Mouse (Mus musculus) spleen, adult 2 months (tissue): ENCODE data around the gene Pip5kl1.

Experiments
- CTCF ChIP-seq: fragments of 200-500 bp; IDR thresholded peaks from 2 replicates; pipeline ENCODE4 v1.5.1; 2011; ENCODE audit warnings: mild to moderate bottlenecking, inconsistent platforms; ENCODE audit not compliant: insufficient read depth, insufficient read length, insufficient replicate concordance; ENCODE audit errors: extremely low read depth
- POLR2A ChIP-seq: fragments of 200-500 bp; IDR thresholded peaks from 2 replicates; pipeline ENCODE4 v1.6.1; 2011; ENCODE audit warnings: low read depth, low read length, inconsistent platforms

DNA sequence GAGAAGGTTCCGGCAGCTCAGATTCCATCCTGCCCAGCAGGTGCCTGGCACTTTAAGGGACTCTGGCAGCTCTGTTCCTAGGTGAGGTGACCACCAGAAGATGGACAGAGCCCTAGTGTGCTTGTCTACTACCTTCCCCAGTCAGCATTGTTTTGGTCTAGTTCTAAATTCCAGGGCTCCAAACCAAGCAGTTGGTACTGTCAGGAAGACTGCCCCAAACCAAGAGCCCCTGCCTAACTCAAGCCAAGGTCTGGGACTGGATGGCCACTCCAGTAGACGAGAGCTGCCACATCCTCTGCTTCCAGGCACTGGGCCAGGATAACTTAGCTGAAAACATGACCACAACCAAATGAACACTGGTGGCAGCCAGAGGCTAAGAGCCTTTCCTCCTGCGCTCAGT, 5.7 kb upstream of the Pip5kl1 start:
- TF ChIP-seq CTCF: no peak
- TF ChIP-seq POLR2A: no peak
